Mouse (Mus musculus): ENCODE results near the gene Gpr25. TPM values are rescaled to one million over a fixed set of nuclear protein-coding genes. Genes with fewer than 3 reads are reported as not detected.

Gpr25 gene
- 1 to 10 TPM; 3.8 to 4.2 TPM for total RNA-seq (2021)
- long read RNA-seq, experiment 1, partial matches to known transcripts: 0 of 4 reads
- long read RNA-seq, experiment 1, other reads (novel, unspliced or antisense): 0 of 4 reads
- long read RNA-seq, experiment 2, transcript Gpr25-201 (1 exons, 1,077 nt): major isoform, 9 of 9 reads
- long read RNA-seq, experiment 2, partial matches to known transcripts: 0 of 9 reads
- long read RNA-seq, experiment 2, other reads (novel, unspliced or antisense): 0 of 9 reads

GRCm38 (mm10) chr1:136260635-136261238, at the start of gene Gpr25:
Gene Gpr25, minus strand, starts transcription at chr1:136260873.
- peak in 1 of 2 experiments; percentile 8 for DNase-seq (ENCODE audit: low spot score in 2 of 2)

- no peak for DNase-seq (ENCODE audit: low spot score in 2 of 2)
Observed at GRCm38 (mm10) chr1:136309193-136309592, 48.5 kb upstream of the Gpr25 start.

GRCm38 (mm10) chr1:136306424-136306823, 45.8 kb upstream of the Gpr25 start:
- DNase-seq (ENCODE audit: low spot score in 2 of 2): no peak

GRCm38 (mm10) chr1:136293961-136294360, 33.3 kb upstream of the Gpr25 start:
- no peak for DNase-seq (ENCODE audit: low spot score in 2 of 2)

GRCm38 (mm10) chr1:136289803-136290202, 29.1 kb upstream of the Gpr25 start:
- no peak for DNase-seq (ENCODE audit: low spot score in 2 of 2)

- DNase-seq (ENCODE audit: low spot score in 2 of 2): no peak
Observed at GRCm38 (mm10) chr1:136277366-136277765, 16.7 kb upstream of the Gpr25 start.

- DNase-seq (ENCODE audit: low spot score in 2 of 2): no peak
Observed at GRCm38 (mm10) chr1:136268224-136268623, 7.6 kb upstream of the Gpr25 start.

GRCm38 (mm10) chr1:136266127-136266526, 5.5 kb upstream of the Gpr25 start:
- no peak for DNase-seq (ENCODE audit: low spot score in 2 of 2)

GRCm38 (mm10) chr1:136263355-136263754, 2.7 kb upstream of the Gpr25 start:
- no peak for DNase-seq (ENCODE audit: low spot score in 2 of 2)

GRCm38 (mm10) chr1:136259893-136260634, 609 bp downstream of the Gpr25 start:
- DNase-seq (ENCODE audit: low spot score in 2 of 2): peak; percentile 65 to 83

- DNase-seq (ENCODE audit: low spot score in 2 of 2): peak in 1 of 2 experiments; percentile 7
Observed at GRCm38 (mm10) chr1:136259543-136259892, 1.2 kb downstream of the Gpr25 start.

GRCm38 (mm10) chr1:136258495-136258894, 2.2 kb downstream of the Gpr25 start:
- DNase-seq (ENCODE audit: low spot score in 2 of 2): no peak

GRCm38 (mm10) chr1:136255657-136256056, 5.0 kb downstream of the Gpr25 start:
- no peak for DNase-seq (ENCODE audit: low spot score in 2 of 2)

GRCm38 (mm10) chr1:136255174-136255573, 5.5 kb downstream of the Gpr25 start:
- DNase-seq (ENCODE audit: low spot score in 2 of 2): no peak

- DNase-seq (ENCODE audit: low spot score in 2 of 2): no peak
Observed at GRCm38 (mm10) chr1:136254503-136255065, 6.1 kb downstream of the Gpr25 start.

GRCm38 (mm10) chr1:136253472-136253871, 7.2 kb downstream of the Gpr25 start:
- no peak for DNase-seq (ENCODE audit: low spot score in 2 of 2)

- no peak for DNase-seq (ENCODE audit: low spot score in 2 of 2)
Observed at GRCm38 (mm10) chr1:136249662-136250061, 11.0 kb downstream of the Gpr25 start.

- no peak for DNase-seq (ENCODE audit: low spot score in 2 of 2)
Observed at GRCm38 (mm10) chr1:136247393-136247792, 13.3 kb downstream of the Gpr25 start.

GRCm38 (mm10) chr1:136244469-136244868, 16.2 kb downstream of the Gpr25 start:
- no peak for DNase-seq (ENCODE audit: low spot score in 2 of 2)

- no peak for DNase-seq (ENCODE audit: low spot score in 2 of 2)
Observed at GRCm38 (mm10) chr1:136241801-136242200, 18.9 kb downstream of the Gpr25 start.

GRCm38 (mm10) chr1:136238495-136238894, 22.2 kb downstream of the Gpr25 start:
- DNase-seq (ENCODE audit: low spot score in 2 of 2): no peak

GRCm38 (mm10) chr1:136234595-136235092, 26.0 kb downstream of the Gpr25 start:
- DNase-seq (ENCODE audit: low spot score in 2 of 2): no peak
